8 mouse cellular contexts compared by ENCODE assay signal in the genomic region with DNA sequence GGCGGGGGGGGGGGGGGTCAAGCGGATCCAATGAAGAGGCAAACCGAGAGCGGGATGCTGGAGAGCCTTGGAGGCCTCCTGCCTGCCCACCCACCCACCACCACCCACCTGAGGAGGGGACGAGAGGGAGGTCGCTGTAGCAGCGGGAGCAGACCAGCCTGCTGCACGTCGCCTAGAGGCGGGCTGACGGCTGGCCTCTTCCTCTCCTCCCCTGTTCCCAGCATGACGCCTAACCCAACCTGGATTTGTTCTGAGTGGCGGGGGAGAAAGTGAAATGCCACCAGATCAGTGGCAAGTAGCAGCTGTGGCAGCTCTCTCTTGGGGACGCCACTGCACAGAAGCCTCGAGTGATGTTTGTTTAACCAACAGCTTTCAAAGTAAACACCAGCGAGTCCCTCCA. TPM values are rescaled to one million over a fixed set of nuclear protein-coding genes. Genes with fewer than 3 reads are reported as not detected.
A peak's percentile ranks its signal among the peaks of the same experiment; 100 is the strongest.
DNase-seq lines count a peak whose midpoint lies in the region; ATAC-seq and TF ChIP-seq lines count a peak whose summit lies in the region.

No protein-coding gene starts in this region.

- 2% methylated on average over 14 of the region's 16 CpGs for WGBS in stomach, embryonic 15.5 days
- WGBS in stomach, postnatal 0 days = 2% methylated on average over 14 of the region's 16 CpGs
- under 1% methylated on average over 16 of the region's 16 CpGs for WGBS in liver, adult 2 months
- WGBS in stomach, embryonic 16.5 days = 1% methylated on average over 16 of the region's 16 CpGs

- H3K4me2 ChIP-seq in stomach, embryonic 15.5 days = 0 out of 2 replicates have a peak overlapping the region, but pooled peaks have one; percentile 13
- H3K4me2 ChIP-seq in stomach, postnatal 0 days (replicated peaks; ENCODE audit: low read depth) = no peak overlapping the region
- 0 out of 2 replicates have a peak overlapping the region, but pooled peaks have one; percentile 5 for H3K4me2 ChIP-seq in stomach, embryonic 16.5 days (ENCODE audit: low read depth, low read length)

- TF ChIP-seq CTCF in stomach, postnatal 0 days (IDR thresholded peaks at IDR 0.05; ENCODE audit: low read depth) = no peak
- no peak for TF ChIP-seq CTCF in liver, adult 2 months (IDR thresholded peaks at IDR 0.05; ENCODE audit: low read depth, low read length)

- TF ChIP-seq EP300 in stomach, postnatal 0 days (optimal IDR thresholded peaks at IDR 0.05) = no peak

- H3K9me3 ChIP-seq in stomach, embryonic 15.5 days = no peaks in the 10 kb centered on the region
- H3K9me3 ChIP-seq in stomach, postnatal 0 days (ENCODE audit: control insufficient read depth, low read length) = no peaks in the 10 kb centered on the region
- no peaks in the 10 kb centered on the region for H3K9me3 ChIP-seq in stomach, embryonic 16.5 days (replicated peaks; ENCODE audit: control insufficient read depth, low read length)

- H3K79me2 ChIP-seq in liver, adult 2 months (ENCODE audit: control insufficient read depth, insufficient read depth, low read length) = peaks cover 12% of the 10 kb centered on the region

- no peak for TF ChIP-seq POLR2A in liver, adult 2 months (IDR thresholded peaks at IDR 0.05; ENCODE audit: extremely low read depth, insufficient read depth, low read length)

- no peak overlapping the region for H3K4me3 ChIP-seq in stomach, embryonic 15.5 days (replicated peaks)
- no peak overlapping the region for H3K4me3 ChIP-seq in stomach, postnatal 0 days (ENCODE audit: low read depth, low read length)
- peak overlapping the region; percentile 67 for H3K4me3 ChIP-seq in liver, adult 2 months (ENCODE audit: insufficient read depth, low read depth, low read length)
- H3K4me3 ChIP-seq in stomach, embryonic 16.5 days (replicated peaks; ENCODE audit: low read length) = no peak overlapping the region

- H3K27ac ChIP-seq in stomach, embryonic 15.5 days = no peak overlapping the region
- H3K27ac ChIP-seq in stomach, postnatal 0 days (replicated peaks) = no peak overlapping the region
- peak overlapping the region; percentile 94 for H3K27ac ChIP-seq in liver, adult 2 months (replicated peaks; ENCODE audit: insufficient read depth, low read depth, low read length)
- H3K27ac ChIP-seq in stomach, embryonic 16.5 days (ENCODE audit: low read length) = no peak overlapping the region

- no peaks in the 10 kb centered on the region for H3K36me3 ChIP-seq in stomach, embryonic 15.5 days
- H3K36me3 ChIP-seq in stomach, postnatal 0 days (ENCODE audit: control insufficient read depth, insufficient read depth, low read length) = no peaks in the 10 kb centered on the region
- no peaks in the 10 kb centered on the region for H3K36me3 ChIP-seq in liver, adult 2 months (ENCODE audit: control insufficient read depth, insufficient read depth, low read length)
- no peaks in the 10 kb centered on the region for H3K36me3 ChIP-seq in stomach, embryonic 16.5 days (ENCODE audit: control insufficient read depth, insufficient read depth, low read length)

- H3K27me3 ChIP-seq in stomach, embryonic 15.5 days (replicated peaks) = peaks cover 53% of the 10 kb centered on the region
- peaks cover 24% of the 10 kb centered on the region for H3K27me3 ChIP-seq in stomach, postnatal 0 days (ENCODE audit: control insufficient read depth, insufficient read depth, low read length)
- H3K27me3 ChIP-seq in liver, adult 2 months (ENCODE audit: control insufficient read depth, insufficient read depth, low read length) = no peaks in the 10 kb centered on the region
- H3K27me3 ChIP-seq in stomach, embryonic 16.5 days (ENCODE audit: control insufficient read depth, insufficient read depth, low read length) = peaks cover 56% of the 10 kb centered on the region

- H3K4me1 ChIP-seq in stomach, embryonic 15.5 days = peaks cover 27% of the 10 kb centered on the region
- peaks cover 13% of the 10 kb centered on the region for H3K4me1 ChIP-seq in stomach, postnatal 0 days (replicated peaks; ENCODE audit: control insufficient read depth, insufficient read depth)
- peaks cover 15% of the 10 kb centered on the region for H3K4me1 ChIP-seq in liver, adult 2 months (ENCODE audit: control insufficient read depth, insufficient read depth, low read length)
- peaks cover 30% of the 10 kb centered on the region for H3K4me1 ChIP-seq in stomach, embryonic 16.5 days (ENCODE audit: control insufficient read depth, insufficient read depth, low read length)

- DNase-seq in heart, adult 11 months = peak; percentile 90
- no peak for DNase-seq in heart, adult 8-10 months (ENCODE audit: low spot score)
- no peak for DNase-seq in stomach, postnatal 0 days (ENCODE audit: low spot score)
- DNase-seq in liver, adult 2 months (ENCODE audit: extremely low read depth, low read depth, low spot score) = peak; percentile 66
- no peak for DNase-seq in adrenal gland, postnatal 10 days
- DNase-seq in frontal cortex, adult 2 months (ENCODE audit: extremely low spot score in 1 of 2, low spot score in 1 of 2) = no peak

- H3K9ac ChIP-seq in stomach, embryonic 15.5 days = no peak overlapping the region
- H3K9ac ChIP-seq in stomach, postnatal 0 days (ENCODE audit: low read length) = no peak overlapping the region
- peak overlapping the region; percentile 85 for H3K9ac ChIP-seq in liver, adult 2 months (ENCODE audit: low read depth, low read length)
- H3K9ac ChIP-seq in stomach, embryonic 16.5 days (ENCODE audit: low read length) = no peak overlapping the region

- ATAC-seq in stomach, embryonic 15.5 days (ENCODE audit: insufficient read depth, low FRiP score, low read depth) = no peak
- ATAC-seq in stomach, postnatal 0 days (ENCODE audit: low FRiP score, low TSS enrichment) = no peak
- no peak for ATAC-seq in stomach, embryonic 16.5 days (ENCODE audit: insufficient read depth, low FRiP score)

RNA-seq across cellular contexts. Expression of gene Prox1, which starts 3.1 kb away (rescaled TPM):
- 10 to 100 TPM; 42.2 to 58.7 (median 51.7) TPM for total RNA-seq in heart, adult 8-10 months (2022)
- polyA plus RNA-seq in stomach, embryonic 15.5 days (2015; fragmentation: Nextera tagmentation; extraction: Ambion mirVana) = 3.0 and 3.9 TPM in 2 replicates
- polyA plus RNA-seq in stomach, postnatal 0 days (2015; fragmentation: Nextera tagmentation; extraction: Ambion mirVana) = 0.40 and 0.54 TPM in 2 replicates
- 20.1 and 27.1 TPM in 2 replicates for total RNA-seq in liver, adult 2 months (2014; rRNA removed)
- 22.2 and 23.0 TPM in 2 replicates for polyA plus RNA-seq in liver, adult 2 months (2012; rRNA removed)
- polyA plus RNA-seq in stomach, embryonic 16.5 days (2015; fragmentation: Nextera tagmentation; extraction: Ambion mirVana) = 1.5 and 2.5 TPM in 2 replicates
- 10 to 100 TPM; 25.6 to 31.7 TPM for total RNA-seq in adrenal gland, postnatal 10 days (2021)
- polyA plus RNA-seq in frontal cortex, adult 2 months (2012; rRNA removed) = 2.8 and 2.9 TPM in 2 replicates

Comparison
In these comparisons a context has a peak if more than half of its experiments do, and no peak if none do; other contexts are left out.
1. DNase-seq: peak in heart, adult 11 months (single experiment) and liver, adult 2 months (single experiment); none in heart, adult 8-10 months (single experiment), stomach, postnatal 0 days (single experiment), adrenal gland, postnatal 10 days (single experiment) and frontal cortex, adult 2 months (0 of 2).